8 mouse cellular contexts compared by ENCODE assay signal in the genomic region with DNA sequence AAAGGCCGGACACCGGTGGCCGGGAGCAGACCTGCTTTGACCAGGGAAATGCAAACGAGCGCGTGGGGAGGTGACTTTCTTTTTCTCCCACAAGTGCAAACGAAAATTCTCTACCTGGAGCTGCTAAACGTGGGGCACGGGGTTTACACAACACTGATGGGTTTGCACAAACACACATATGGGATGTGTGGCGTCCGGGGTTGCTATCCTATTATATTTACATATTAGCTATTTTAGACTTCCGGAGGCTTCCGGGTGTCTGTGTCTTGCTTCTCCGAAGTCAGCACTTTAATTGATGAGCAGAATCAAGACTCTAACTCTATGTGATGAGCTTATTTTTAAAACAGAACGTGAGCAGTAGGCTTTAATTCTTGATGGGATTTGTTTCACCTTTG. TPM values are rescaled to one million over a fixed set of nuclear protein-coding genes. Genes with fewer than 3 reads are reported as not detected.
DNase-seq lines count a peak whose midpoint lies in the region; ATAC-seq lines count a peak whose summit lies in the region.

No protein-coding gene starts in this region.

- H3K9ac ChIP-seq in kidney, embryonic 14.5 days (ENCODE audit: low read depth, low read length) = peak overlapping the region; percentile 60
- H3K9ac ChIP-seq in intestine, embryonic 14.5 days (ENCODE audit: low read length) = peak overlapping the region; percentile 59
- H3K9ac ChIP-seq in midbrain, embryonic 16.5 days (ENCODE audit: low read depth, low read length) = peak overlapping the region; percentile 66

- peak overlapping the region; percentile 97 for H3K4me2 ChIP-seq in kidney, embryonic 14.5 days (replicated peaks; ENCODE audit: low read depth, low read length)
- H3K4me2 ChIP-seq in intestine, embryonic 14.5 days (ENCODE audit: low read length) = peak overlapping the region; percentile 87
- peak overlapping the region; percentile 97 for H3K4me2 ChIP-seq in midbrain, embryonic 16.5 days (ENCODE audit: low read length)

- no peaks in the 10 kb centered on the region for H3K9me3 ChIP-seq in kidney, embryonic 14.5 days (ENCODE audit: control insufficient read depth, low read length)
- no peaks in the 10 kb centered on the region for H3K9me3 ChIP-seq in intestine, embryonic 14.5 days (ENCODE audit: control insufficient read depth, low read length)
- H3K9me3 ChIP-seq in midbrain, embryonic 16.5 days (replicated peaks; ENCODE audit: control insufficient read depth, low read length, poor library complexity, severe bottlenecking) = no peaks in the 10 kb centered on the region

- H3K4me1 ChIP-seq in kidney, embryonic 14.5 days (ENCODE audit: control insufficient read depth, insufficient read depth, low read length) = no peaks in the 10 kb centered on the region
- H3K4me1 ChIP-seq in brown adipose tissue, adult 24 weeks (ENCODE audit: control insufficient read depth, insufficient read depth, insufficient read length, low read length) = no peaks in the 10 kb centered on the region
- peaks cover 8% of the 10 kb centered on the region; the same call in 1 of the 2 replicates for H3K4me1 ChIP-seq in intestine, embryonic 14.5 days (replicated peaks; ENCODE audit: control insufficient read depth, insufficient read depth, low read length)
- peaks cover 7% of the 10 kb centered on the region for H3K4me1 ChIP-seq in midbrain, embryonic 16.5 days (ENCODE audit: control insufficient read depth, insufficient read depth, low read length)

- DNase-seq in kidney, postnatal 25 days = no peak
- no peak for DNase-seq in intestine, embryonic 14.5 days (ENCODE audit: low spot score)
- DNase-seq in cerebellum, postnatal 10 days = no peak
- DNase-seq in frontal cortex, adult 2 months (ENCODE audit: extremely low spot score in 1 of 2, low spot score in 1 of 2) = no peak
- DNase-seq in frontal cortex, postnatal 14 days (ENCODE audit: low spot score in 2 of 2) = no peak

- no peak overlapping the region for H3K27ac ChIP-seq in kidney, embryonic 14.5 days (ENCODE audit: low read depth, low read length)
- 0 out of 2 replicates have a peak overlapping the region, but pooled peaks have one; percentile 22 for H3K27ac ChIP-seq in brown adipose tissue, adult 24 weeks (replicated peaks; ENCODE audit: low read depth, low read length)
- no peak overlapping the region for H3K27ac ChIP-seq in intestine, embryonic 14.5 days (ENCODE audit: low read depth)
- H3K27ac ChIP-seq in midbrain, embryonic 16.5 days (ENCODE audit: low read length) = no peak overlapping the region

- H3K27me3 ChIP-seq in kidney, embryonic 14.5 days (ENCODE audit: control insufficient read depth, insufficient read depth, low read length) = no peaks in the 10 kb centered on the region
- peaks cover 6% of the 10 kb centered on the region; the same call in 1 of the 2 replicates for H3K27me3 ChIP-seq in intestine, embryonic 14.5 days (replicated peaks; ENCODE audit: control insufficient read depth, insufficient read depth, low read length)
- H3K27me3 ChIP-seq in midbrain, embryonic 16.5 days (ENCODE audit: control insufficient read depth, insufficient read depth, low read depth, low read length) = peaks cover 2% of the 10 kb centered on the region

- WGBS in kidney, embryonic 14.5 days = 14% methylated on average over 15 of the region's 15 CpGs
- WGBS in intestine, embryonic 14.5 days = 9% methylated on average over 15 of the region's 15 CpGs
- WGBS in midbrain, embryonic 16.5 days = 12% methylated on average over 15 of the region's 15 CpGs

- no peak for ATAC-seq in kidney, embryonic 14.5 days (ENCODE audit: low FRiP score, low TSS enrichment)
- ATAC-seq in intestine, embryonic 14.5 days (replicated peaks; ENCODE audit: low FRiP score, low TSS enrichment, low read depth) = peak; percentile 21; the same call in 1 of the 2 replicates
- peak; percentile 33 for ATAC-seq in midbrain, embryonic 16.5 days

- peak overlapping the region; percentile 60 for H3K4me3 ChIP-seq in kidney, embryonic 14.5 days (ENCODE audit: low read length)
- H3K4me3 ChIP-seq in brown adipose tissue, adult 24 weeks (ENCODE audit: insufficient read depth, low read depth, low read length) = peak overlapping the region; percentile 70
- H3K4me3 ChIP-seq in intestine, embryonic 14.5 days (ENCODE audit: low read depth, low read length) = peak overlapping the region; percentile 59
- peak overlapping the region; percentile 66 for H3K4me3 ChIP-seq in midbrain, embryonic 16.5 days (ENCODE audit: low read depth, low read length)

- no peaks in the 10 kb centered on the region for H3K36me3 ChIP-seq in kidney, embryonic 14.5 days (ENCODE audit: control insufficient read depth, insufficient read depth, low read length)
- H3K36me3 ChIP-seq in intestine, embryonic 14.5 days (ENCODE audit: control insufficient read depth, insufficient read depth, low read length) = no peaks in the 10 kb centered on the region
- H3K36me3 ChIP-seq in midbrain, embryonic 16.5 days (ENCODE audit: control insufficient read depth, insufficient read depth, low read length) = no peaks in the 10 kb centered on the region

RNA-seq across cellular contexts. Expression of a gene that starts 0.4 kb away (rescaled TPM):
- polyA plus RNA-seq in kidney, embryonic 14.5 days (2014; fragmentation: Nextera tagmentation; extraction: Ambion mirVana) = 0.90 and 2.5 TPM in 2 replicates
- polyA plus RNA-seq in brown adipose tissue, adult 24 weeks (2012; ENCODE audit: insufficient read depth, insufficient read length, missing spikeins) = 0.52 TPM in 1 of 2 replicates, not detected in the other
- polyA plus RNA-seq in intestine, embryonic 14.5 days (2014; fragmentation: Nextera tagmentation; extraction: Ambion mirVana) = 9.6 and 10.5 TPM in 2 replicates
- polyA plus RNA-seq in midbrain, embryonic 16.5 days (2015; fragmentation: Nextera tagmentation; extraction: Ambion mirVana) = 2.8 and 3.3 TPM in 2 replicates
- polyA plus RNA-seq in frontal cortex, adult 2 months (2012; rRNA removed) = 2.1 and 2.6 TPM in 2 replicates
